Mouse (Mus musculus) brown adipose tissue, adult 24 weeks (tissue): ENCODE data around the gene Tuba8. TPM values are rescaled to one million over a fixed set of nuclear protein-coding genes. Genes with fewer than 3 reads are reported as not detected.

Source experiments
- H3K27ac ChIP-seq: fragments of 200-500 bp; replicated peaks from 2 replicates; pipeline ENCODE4 v1.5.1; 2012; ENCODE audit warnings: low read depth, mild to moderate bottlenecking, low read length
- H3K4me1 ChIP-seq: fragments of 200-500 bp; 2 replicates; pipeline ENCODE4 v1.6.1; 2012; ENCODE audit warnings: low read length, mixed read lengths; ENCODE audit not compliant: control insufficient read depth, insufficient read depth, insufficient read length
- H3K4me3 ChIP-seq: fragments of 200-500 bp; 2 replicates; pipeline ENCODE4 v1.5.1; 2012; ENCODE audit warnings: low read depth, mild to moderate bottlenecking, low read length, moderate library complexity; ENCODE audit not compliant: insufficient read depth
- polyA plus RNA-seq: library from polyadenylated mRNA; stranded (reverse); fragments of >200 nt; gene quantifications from 2 replicates; pipeline ENCODE4 v1.2.4, GENCODE M21; 2012; ENCODE audit not compliant: missing spikeins, insufficient read depth, insufficient read length

Tuba8 gene
- polyA plus RNA-seq, 1 experiment: 38.7 TPM

DNA sequence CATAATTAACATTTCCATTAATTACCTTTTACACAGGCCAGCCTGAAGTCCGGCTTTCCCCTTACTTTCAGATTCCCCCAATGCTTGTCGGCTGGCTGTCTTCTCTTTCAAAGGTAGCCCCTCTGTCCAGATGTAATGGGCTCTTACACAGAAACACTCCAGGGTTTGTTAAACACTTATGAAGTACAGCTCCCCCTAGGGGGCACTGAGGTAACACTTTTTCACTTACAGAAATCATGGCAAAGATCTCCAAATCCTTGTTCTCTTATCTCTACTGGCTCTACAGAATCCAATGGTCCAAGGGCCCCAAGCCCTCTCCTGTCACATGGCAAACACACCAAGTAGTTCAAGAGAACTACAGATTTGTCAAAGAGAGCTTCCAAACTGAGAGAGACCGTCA is 63.9 kb downstream of the Tuba8 start:
- no peak overlapping the region for H3K4me3 ChIP-seq
- H3K4me1 ChIP-seq: no peaks in the 10 kb centered on the region
- H3K27ac ChIP-seq: no peak overlapping the region

Other genes with a start within 250 kb of the Tuba8 start
- 33.3 and 42.4 TPM in 2 replicates for gene Mical3, start 79.7 kb upstream of the Tuba8 start, polyA plus RNA-seq
- 3.9 and 4.1 TPM in 2 replicates for gene Pex26, start 27.0 kb upstream of the Tuba8 start, polyA plus RNA-seq
- gene Usp18, start 35.2 kb downstream of the Tuba8 start, polyA plus RNA-seq: 1.8 and 2.3 TPM in 2 replicates
- 4.9 and 6.3 TPM in 2 replicates for gene Slc6a13, start 89.5 kb downstream of the Tuba8 start, polyA plus RNA-seq
- gene Slc6a12, start 132.4 kb downstream of the Tuba8 start, polyA plus RNA-seq: 0.71 and 1.6 TPM in 2 replicates